Mouse (Mus musculus): ENCODE results near the gene Ints4.

The Ints4 gene

DNA sequence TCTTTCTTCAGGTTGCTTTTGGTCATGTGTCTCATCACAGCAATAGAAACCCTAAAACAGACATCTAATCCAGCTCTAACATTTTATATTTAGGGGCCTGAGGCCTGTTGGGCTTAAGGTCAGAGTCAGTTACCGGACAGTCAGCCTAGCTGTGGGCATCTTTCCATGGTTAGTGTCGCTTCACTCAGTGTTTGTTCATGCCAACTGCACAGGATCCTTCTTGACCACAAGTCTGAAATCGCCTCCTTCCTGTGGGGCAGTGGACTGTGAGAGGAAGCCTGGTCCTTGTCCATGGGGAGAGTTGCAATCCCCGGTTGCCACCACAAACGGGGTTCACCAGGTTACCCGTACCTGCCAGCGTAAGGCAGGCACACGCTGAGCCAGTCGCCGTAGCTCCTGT lies 68.5 kb downstream of the Ints4 start:
- DNase-seq = no peak

DNA sequence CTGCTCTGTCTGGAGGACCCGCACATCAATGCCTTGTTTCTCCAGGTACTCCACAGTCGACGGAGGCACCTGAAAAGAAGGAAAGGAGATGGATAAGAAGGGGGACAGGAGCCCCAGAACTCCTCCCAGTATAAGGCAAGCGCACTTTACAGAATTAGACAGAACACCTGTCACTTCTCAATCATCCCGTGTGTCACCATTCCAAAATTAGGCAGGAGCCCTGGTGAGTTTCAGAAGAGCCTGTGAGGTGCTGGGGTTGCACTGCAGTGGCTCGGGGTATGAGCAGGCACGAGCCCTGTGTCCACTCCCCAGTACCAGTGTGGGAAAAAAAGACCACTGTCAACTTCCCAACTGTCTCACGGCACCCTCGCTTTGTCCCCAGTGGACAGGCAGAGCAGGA lies 69.9 kb downstream of the Ints4 start:
- no peak for DNase-seq

GRCm38 (mm10) chr7:97563576-97563975 lies 82.8 kb downstream of the Ints4 start:
- DNase-seq = no peak

GRCm38 (mm10) chr7:97569372-97569771 lies 88.6 kb downstream of the Ints4 start:
- DNase-seq = no peak

DNA sequence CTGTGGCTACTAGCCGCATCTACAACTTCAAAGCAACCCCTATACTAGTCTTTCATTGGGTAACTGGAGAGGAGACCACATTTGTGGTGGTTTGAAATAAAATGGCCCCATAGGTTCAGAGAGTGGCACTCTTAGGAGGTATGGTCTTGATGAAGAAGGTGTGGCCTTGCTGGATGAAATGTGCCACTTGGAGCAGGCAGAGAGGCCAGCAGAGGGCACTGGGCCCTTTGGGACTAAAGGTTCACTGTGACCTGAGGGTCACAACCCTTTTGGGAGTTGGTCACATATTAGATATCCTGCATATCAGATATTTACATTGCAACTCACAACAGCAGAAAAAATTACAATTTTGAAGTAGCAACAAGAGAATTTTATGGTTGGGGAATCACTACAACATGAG lies 89.6 kb downstream of the Ints4 start:
- no peak for DNase-seq

DNA sequence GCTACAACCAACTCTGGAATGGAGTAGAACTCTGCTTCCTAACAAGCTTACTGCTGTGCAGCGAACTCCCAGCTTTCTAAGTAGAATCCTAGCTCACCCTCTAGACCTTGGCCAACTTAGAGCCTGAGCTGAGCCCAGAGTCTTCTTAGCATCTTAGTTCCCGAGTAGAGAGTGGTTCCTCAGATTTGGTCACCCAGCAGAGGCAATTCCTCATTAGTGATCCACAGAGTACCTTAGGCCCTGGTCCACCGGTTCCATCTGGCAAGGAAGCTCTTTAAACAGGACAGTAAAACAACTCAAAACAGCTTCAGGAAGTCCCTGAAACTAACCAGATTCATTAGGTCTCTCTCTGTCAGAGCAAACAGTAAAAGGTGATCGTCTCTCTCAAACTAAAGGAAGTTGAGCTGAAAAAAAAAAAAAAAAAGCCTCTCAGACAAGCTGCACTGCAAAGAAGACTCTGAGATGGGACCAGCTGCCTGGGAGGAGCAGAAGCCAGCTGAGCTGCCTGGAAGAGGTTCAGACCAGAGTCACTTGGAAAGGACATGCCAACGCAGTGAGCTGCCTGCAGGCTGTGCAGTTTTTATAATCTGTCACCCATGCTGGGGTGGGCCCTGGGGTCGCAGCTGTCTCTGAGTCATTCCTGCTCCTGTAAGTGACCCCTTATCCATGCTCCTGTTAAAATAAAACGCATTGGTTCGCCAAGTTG lies 97.8 kb downstream of the Ints4 start:
- DNase-seq = peak; percentile 26

GRCm38 (mm10) chr7:97579067-97579975 lies 98.6 kb downstream of the Ints4 start, which contains the start of the genes Aamdc and Rsf1:
Gene Aamdc (minus strand): TSS chr7:97579497.
Gene Rsf1 (plus strand): TSS chr7:97579889.
- DNase-seq = peak; percentile 94

- DNase-seq = peak; percentile 57
Observed at GRCm38 (mm10) chr7:97579976-97580842, 99.5 kb downstream of the Ints4 start.

GRCm38 (mm10) chr7:97580843-97581214 lies 100.1 kb downstream of the Ints4 start:
- DNase-seq = peak; percentile 70

- DNase-seq = no peak
Observed at GRCm38 (mm10) chr7:97588506-97588905, 107.8 kb downstream of the Ints4 start.

GRCm38 (mm10) chr7:97590488-97590887 lies 109.7 kb downstream of the Ints4 start:
- DNase-seq = no peak
